Mouse (Mus musculus): ENCODE data around the gene Mcmbp. TPM values are rescaled to one million over a fixed set of nuclear protein-coding genes. Genes with fewer than 3 reads are reported as not detected.

Gene Mcmbp
- total RNA-seq (2014; fragmentation: Nextera tagmentation): 91.6 and 100 TPM in 2 replicates
- total RNA-seq (2017): 56.3 and 62.9 TPM in 2 replicates
- 16.5 and 28.6 TPM in 2 replicates for polyA plus RNA-seq (2012)

DNA sequence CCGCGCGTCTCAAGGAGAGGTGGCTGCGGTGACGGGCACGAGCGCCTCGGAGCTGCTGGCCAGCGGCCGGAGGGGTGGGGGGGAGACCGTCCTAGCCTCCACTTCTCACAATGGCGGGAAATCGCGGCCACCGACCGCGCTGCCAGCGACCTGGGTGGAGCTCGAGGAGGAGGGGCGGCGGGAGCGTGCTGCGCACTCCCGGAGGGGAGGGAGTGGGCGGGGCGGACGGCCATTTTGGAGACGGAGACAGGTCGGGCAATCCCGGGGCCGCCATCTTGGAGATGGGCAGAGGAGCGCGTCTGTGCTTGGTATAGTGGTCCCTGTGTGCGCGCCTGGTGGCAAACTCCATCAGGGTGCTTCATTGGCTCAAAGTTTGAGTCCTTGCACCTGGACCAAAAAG, at the start of gene Mcmbp:
TSS of gene Mcmbp (minus strand) at position 162 of the 400 bp plus-strand sequence.
- peak; percentile 93 for DNase-seq (ENCODE audit: low spot score)
- TF ChIP-seq POLR2AphosphoS5 (IDR thresholded peaks at IDR 0.05; ENCODE audit: insufficient replicate concordance, low read depth, low read length) (no peak), TAL1 (conservative IDR thresholded peaks at IDR 0.05; ENCODE audit: low read depth, low read length) (no peak), GATA2 (IDR thresholded peaks at IDR 0.05; ENCODE audit: borderline replicate concordance, low read depth, low read length) (no peak), GATA1 (IDR thresholded peaks at IDR 0.05; ENCODE audit: borderline replicate concordance, low read length) (no peak), CTCF (IDR thresholded peaks at IDR 0.05; ENCODE audit: low read depth, low read length) (no peak)
- Histone ChIP-seq H3K4me3 (ENCODE audit: low read depth, low read length) (peak within 1 kb of the TSS; percentile 96), H3K27me3 (ENCODE audit: insufficient read depth, low read length) (no peaks in the 10 kb centered on the region), H3K9me3 (replicated peaks) (no peaks in the 10 kb centered on the region), H3K36me3 (replicated peaks) (peaks cover 21% of the 10 kb centered on the region), H3K4me1 (ENCODE audit: insufficient read depth, low read depth, low read length) (peaks cover 48% of the 10 kb centered on the region)
- peak; percentile 55 for ATAC-seq (ENCODE audit: extremely low read depth, insufficient number of reproducible peaks, low FRiP score, poor library complexity, severe bottlenecking)

DNA sequence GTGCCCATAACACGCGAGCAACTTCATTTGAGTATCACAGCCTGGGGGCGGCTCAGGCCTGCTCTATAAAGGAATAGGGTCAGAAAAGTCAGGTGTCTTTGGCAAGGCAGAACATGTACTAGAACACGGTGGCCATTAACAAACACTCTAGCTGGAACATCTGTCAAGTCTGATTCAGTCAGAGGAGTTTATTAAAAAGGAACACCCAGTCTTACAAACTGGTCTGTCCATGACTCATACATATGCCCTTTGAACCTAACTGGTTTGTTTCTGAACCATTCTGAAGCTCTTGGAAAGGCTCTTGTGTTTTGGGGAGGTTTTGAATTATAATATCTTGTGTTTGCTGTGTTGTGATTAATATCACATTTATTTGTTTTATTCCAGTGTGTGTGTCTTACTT, 49.8 kb upstream of the Mcmbp start:
- DNase-seq (ENCODE audit: low spot score) (no peak), ATAC-seq (ENCODE audit: extremely low read depth, insufficient number of reproducible peaks, low FRiP score, poor library complexity, severe bottlenecking) (no peak)
- TF ChIP-seq TAL1 (conservative IDR thresholded peaks at IDR 0.05; ENCODE audit: low read depth, low read length) (no peak), CTCF (IDR thresholded peaks at IDR 0.05; ENCODE audit: low read depth, low read length) (no peak), POLR2AphosphoS5 (IDR thresholded peaks at IDR 0.05; ENCODE audit: insufficient replicate concordance, low read depth, low read length) (no peak), GATA2 (IDR thresholded peaks at IDR 0.05; ENCODE audit: borderline replicate concordance, low read depth, low read length) (no peak), GATA1 (IDR thresholded peaks at IDR 0.05; ENCODE audit: borderline replicate concordance, low read length) (no peak)
- H3K27me3 ChIP-seq (ENCODE audit: insufficient read depth, low read length): no peaks in the 10 kb centered on the region; the same call in 1 of the 2 replicates
- no peaks in the 10 kb centered on the region for H3K4me1 ChIP-seq (ENCODE audit: insufficient read depth, low read depth, low read length)
- H3K9me3 ChIP-seq (replicated peaks): no peaks in the 10 kb centered on the region
- no peak overlapping the region for H3K4me3 ChIP-seq (ENCODE audit: low read depth, low read length)
- H3K36me3 ChIP-seq (replicated peaks): peaks cover 8% of the 10 kb centered on the region

DNA sequence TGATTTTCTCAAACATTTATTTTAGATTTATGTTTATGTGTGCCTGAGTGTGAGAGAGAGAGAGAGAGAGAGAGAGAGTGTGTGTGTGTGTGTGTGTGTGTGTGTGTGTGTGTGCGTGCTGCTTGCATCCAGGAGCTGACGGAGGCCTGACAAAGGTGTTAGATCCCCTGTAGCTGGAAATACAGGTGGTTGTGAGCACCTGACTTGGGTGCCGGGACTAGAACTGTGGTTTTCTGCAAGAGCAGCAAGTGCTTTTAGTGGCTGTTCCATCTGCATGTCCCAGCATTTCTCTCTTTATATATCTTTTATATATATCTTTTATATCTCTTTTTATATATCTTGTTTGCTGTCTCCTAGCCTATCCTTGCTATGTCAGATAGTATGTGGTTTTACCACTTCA, 41.6 kb upstream of the Mcmbp start:
- ATAC-seq (ENCODE audit: extremely low read depth, insufficient number of reproducible peaks, low FRiP score, poor library complexity, severe bottlenecking): no peak
- Histone ChIP-seq H3K4me1 (ENCODE audit: insufficient read depth, low read depth, low read length) (no peaks in the 10 kb centered on the region), H3K4me3 (ENCODE audit: low read depth, low read length) (no peak overlapping the region), H3K9me3 (replicated peaks) (no peaks in the 10 kb centered on the region), H3K36me3 (replicated peaks) (peaks cover 83% of the 10 kb centered on the region), H3K27me3 (ENCODE audit: insufficient read depth, low read length) (no peaks in the 10 kb centered on the region)
- TF ChIP-seq POLR2AphosphoS5 (IDR thresholded peaks at IDR 0.05; ENCODE audit: insufficient replicate concordance, low read depth, low read length) (no peak), CTCF (IDR thresholded peaks at IDR 0.05; ENCODE audit: low read depth, low read length) (no peak), GATA1 (IDR thresholded peaks at IDR 0.05; ENCODE audit: borderline replicate concordance, low read length) (no peak), GATA2 (IDR thresholded peaks at IDR 0.05; ENCODE audit: borderline replicate concordance, low read depth, low read length) (no peak), TAL1 (conservative IDR thresholded peaks at IDR 0.05; ENCODE audit: low read depth, low read length) (no peak)
- no peak for DNase-seq (ENCODE audit: low spot score)

DNA sequence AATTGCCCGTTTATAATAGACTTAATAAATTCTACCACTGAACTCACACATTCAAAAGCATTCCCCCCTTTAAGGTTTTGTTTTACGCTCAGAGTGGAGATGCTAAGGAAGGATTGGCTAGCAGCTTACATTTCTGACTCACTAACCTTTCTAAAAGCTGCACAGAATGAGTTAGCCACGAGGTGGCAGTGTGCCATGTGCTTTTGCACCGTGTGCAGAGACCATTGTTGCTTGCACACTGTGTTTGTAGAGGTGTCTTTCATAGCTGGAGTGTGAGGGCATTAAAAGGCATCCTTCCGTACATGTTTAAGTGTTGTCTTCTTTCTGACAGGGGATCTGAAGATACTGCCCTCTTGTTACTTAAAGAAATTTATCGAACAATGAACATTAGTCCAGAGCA, 39.0 kb upstream of the Mcmbp start:
- TF ChIP-seq CTCF (IDR thresholded peaks at IDR 0.05; ENCODE audit: low read depth, low read length) (peak; percentile 65), GATA1 (IDR thresholded peaks at IDR 0.05; ENCODE audit: borderline replicate concordance, low read length) (no peak)
- DNase-seq (ENCODE audit: low spot score) (peak; percentile 14), ATAC-seq (ENCODE audit: extremely low read depth, insufficient number of reproducible peaks, low FRiP score, poor library complexity, severe bottlenecking) (peak; percentile 64)
- Histone ChIP-seq H3K4me1 (ENCODE audit: insufficient read depth, low read depth, low read length) (no peaks in the 10 kb centered on the region), H3K9me3 (replicated peaks) (no peaks in the 10 kb centered on the region), H3K4me3 (ENCODE audit: low read depth, low read length) (no peak overlapping the region), H3K27me3 (ENCODE audit: insufficient read depth, low read length) (no peaks in the 10 kb centered on the region), H3K36me3 (replicated peaks) (peaks cover 93% of the 10 kb centered on the region)

DNA sequence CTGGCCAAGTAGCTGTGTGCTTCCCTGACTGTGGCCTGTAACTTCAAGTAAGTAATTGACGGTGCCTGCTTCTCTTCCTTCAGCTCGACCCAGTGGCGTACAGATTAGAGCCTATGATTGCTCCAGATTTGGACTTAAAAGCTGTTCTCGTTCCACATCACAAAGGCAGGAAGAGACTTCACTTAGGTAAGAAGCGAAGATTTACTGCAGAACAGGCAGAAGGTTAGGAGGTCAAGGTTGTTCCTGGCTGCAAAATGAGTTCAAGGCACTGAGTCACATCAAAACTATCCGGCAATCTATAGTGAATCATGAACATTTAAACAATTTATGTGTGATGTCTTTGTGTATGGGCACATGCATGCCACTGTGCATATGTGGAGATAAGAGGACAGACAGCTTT, 36.9 kb upstream of the Mcmbp start:
- Histone ChIP-seq H3K9me3 (replicated peaks) (no peaks in the 10 kb centered on the region), H3K36me3 (replicated peaks) (peaks cover 99% of the 10 kb centered on the region), H3K4me3 (ENCODE audit: low read depth, low read length) (no peak overlapping the region), H3K4me1 (ENCODE audit: insufficient read depth, low read depth, low read length) (no peaks in the 10 kb centered on the region), H3K27me3 (ENCODE audit: insufficient read depth, low read length) (no peaks in the 10 kb centered on the region)
- no peak for TF ChIP-seq GATA1 (IDR thresholded peaks at IDR 0.05; ENCODE audit: borderline replicate concordance, low read length)
- no peak for TF ChIP-seq CTCF (IDR thresholded peaks at IDR 0.05; ENCODE audit: low read depth, low read length)
- TF ChIP-seq POLR2AphosphoS5 (IDR thresholded peaks at IDR 0.05; ENCODE audit: insufficient replicate concordance, low read depth, low read length): no peak
- TF ChIP-seq TAL1 (conservative IDR thresholded peaks at IDR 0.05; ENCODE audit: low read depth, low read length): no peak
- TF ChIP-seq GATA2 (IDR thresholded peaks at IDR 0.05; ENCODE audit: borderline replicate concordance, low read depth, low read length): no peak
- ATAC-seq (ENCODE audit: extremely low read depth, insufficient number of reproducible peaks, low FRiP score, poor library complexity, severe bottlenecking) (no peak), DNase-seq (ENCODE audit: low spot score) (no peak)

DNA sequence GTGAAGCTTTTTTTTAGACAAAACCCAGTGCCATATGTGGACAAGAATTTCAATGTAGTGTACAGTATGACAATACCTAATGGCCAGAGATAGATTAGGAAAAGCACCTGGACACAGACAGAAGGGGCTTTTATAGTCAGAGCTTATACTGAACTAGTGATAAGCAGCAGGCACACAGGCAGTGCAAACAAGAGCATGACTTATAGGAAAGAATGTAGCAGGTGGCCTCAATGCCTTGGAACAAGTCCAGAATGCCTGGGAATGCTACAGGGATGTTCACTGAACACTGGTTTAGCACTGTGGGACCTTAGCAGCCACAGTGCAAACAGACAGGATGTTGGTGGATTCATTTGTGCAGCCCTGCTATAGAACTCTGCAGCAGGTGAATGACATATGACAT, 26.4 kb upstream of the Mcmbp start:
- Histone ChIP-seq H3K4me3 (ENCODE audit: low read depth, low read length) (no peak overlapping the region), H3K27me3 (ENCODE audit: insufficient read depth, low read length) (no peaks in the 10 kb centered on the region), H3K36me3 (replicated peaks) (peaks cover 89% of the 10 kb centered on the region), H3K9me3 (replicated peaks) (no peaks in the 10 kb centered on the region), H3K4me1 (ENCODE audit: insufficient read depth, low read depth, low read length) (peaks cover 6% of the 10 kb centered on the region; the same call in 1 of the 2 replicates)
- DNase-seq (ENCODE audit: low spot score) (no peak), ATAC-seq (ENCODE audit: extremely low read depth, insufficient number of reproducible peaks, low FRiP score, poor library complexity, severe bottlenecking) (no peak)
- no peak for TF ChIP-seq CTCF (IDR thresholded peaks at IDR 0.05; ENCODE audit: low read depth, low read length)
- no peak for TF ChIP-seq POLR2AphosphoS5 (IDR thresholded peaks at IDR 0.05; ENCODE audit: insufficient replicate concordance, low read depth, low read length)
- TF ChIP-seq TAL1 (conservative IDR thresholded peaks at IDR 0.05; ENCODE audit: low read depth, low read length): no peak
- TF ChIP-seq GATA1 (IDR thresholded peaks at IDR 0.05; ENCODE audit: borderline replicate concordance, low read length): no peak
- TF ChIP-seq GATA2 (IDR thresholded peaks at IDR 0.05; ENCODE audit: borderline replicate concordance, low read depth, low read length): no peak
